Mouse (Mus musculus): ENCODE results near the gene Mettl1. TPM values are rescaled to one million over a fixed set of nuclear protein-coding genes. Genes with fewer than 3 reads are reported as not detected.

Gene Mettl1
- 36.5 and 37.4 TPM in 2 replicates for polyA plus RNA-seq (2014; fragmentation: Nextera tagmentation; extraction: Ambion mirVana)

DNA sequence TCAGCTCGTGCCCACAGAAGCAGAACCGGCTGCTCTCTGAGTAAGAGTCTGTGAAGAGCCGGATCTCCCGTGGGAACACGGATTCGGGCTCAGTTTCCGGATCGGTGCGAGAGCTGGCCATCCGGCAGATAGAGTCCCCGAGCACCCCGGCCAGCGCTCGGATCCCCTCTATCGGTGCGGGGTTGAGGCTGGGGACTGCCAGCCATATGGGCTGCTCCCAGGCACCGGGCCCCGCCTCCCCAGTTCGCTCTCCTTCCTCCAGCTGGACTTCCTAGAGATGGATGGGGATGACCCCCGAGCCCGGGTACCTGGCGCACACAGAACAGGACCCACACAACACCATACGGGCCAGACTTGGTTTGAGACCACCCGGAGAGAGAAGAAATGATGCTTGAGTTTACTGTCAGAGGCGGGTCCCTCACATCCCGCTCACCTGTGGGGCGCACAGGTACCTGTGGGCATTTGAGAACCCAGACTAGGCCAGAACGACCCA is at the start of gene Mettl1, which contains the start of gene Eef1akmt3:
Mettl1 (plus strand) TSS at position 141 of the 493 bp plus-strand sequence.
Eef1akmt3 (minus strand) TSS at position 240 of the 493 bp plus-strand sequence.
- peak within 1 kb of the TSS; percentile 99 for H3K4me2 ChIP-seq
- WGBS = under 1% methylated on average over 28 of the region's 28 CpGs
- H3K36me3 ChIP-seq (ENCODE audit: control insufficient read depth, insufficient read depth, low read length) = no peaks in the 10 kb centered on the region
- ATAC-seq (ENCODE audit: low FRiP score) (peak; percentile 80), DNase-seq (ENCODE audit: low spot score, missing footprints) (no peak)
- no peak within 1 kb of the TSS for H3K27ac ChIP-seq (ENCODE audit: low read depth, low read length)
- H3K4me1 ChIP-seq (ENCODE audit: control insufficient read depth, insufficient read depth, low read length) = peaks cover 6% of the 10 kb centered on the region
- no peaks in the 10 kb centered on the region for H3K9me3 ChIP-seq (ENCODE audit: control insufficient read depth, low read length)
- H3K9ac ChIP-seq (ENCODE audit: low read length) = peak within 1 kb of the TSS; percentile 71
- H3K4me3 ChIP-seq (ENCODE audit: low read depth, low read length) = peak within 1 kb of the TSS; percentile 82
- no peaks in the 10 kb centered on the region for H3K27me3 ChIP-seq (ENCODE audit: control insufficient read depth, insufficient read depth, low read length)

DNA sequence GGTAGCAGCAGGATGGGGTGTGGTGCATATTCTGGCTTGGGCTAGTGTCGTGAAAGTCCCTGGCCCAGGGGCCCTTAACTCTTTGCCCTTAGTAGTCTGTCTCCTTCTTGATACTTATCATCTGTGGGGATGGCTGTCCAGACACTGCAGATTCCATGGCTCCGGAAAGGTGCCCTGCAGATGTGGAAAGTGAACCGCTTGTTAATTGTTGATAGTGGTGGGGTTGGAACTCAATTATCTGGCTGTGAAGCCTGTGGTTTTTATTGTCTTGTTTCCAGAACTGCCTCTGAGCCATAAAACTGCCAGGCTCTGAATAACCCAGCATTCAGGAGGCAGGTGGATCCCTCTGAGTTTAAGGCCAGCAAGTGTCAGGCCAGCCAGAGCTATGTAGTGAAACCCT is 49.5 kb upstream of the Mettl1 start:
- Histone ChIP-seq H3K4me3 (ENCODE audit: low read depth, low read length) (no peak overlapping the region), H3K4me2 (no peak overlapping the region), H3K36me3 (ENCODE audit: control insufficient read depth, insufficient read depth, low read length) (peaks cover 12% of the 10 kb centered on the region), H3K9me3 (ENCODE audit: control insufficient read depth, low read length) (no peaks in the 10 kb centered on the region), H3K9ac (ENCODE audit: low read length) (no peak overlapping the region), H3K27ac (ENCODE audit: low read depth, low read length) (no peak overlapping the region), H3K4me1 (ENCODE audit: control insufficient read depth, insufficient read depth, low read length) (peaks cover 15% of the 10 kb centered on the region), H3K27me3 (ENCODE audit: control insufficient read depth, insufficient read depth, low read length) (no peaks in the 10 kb centered on the region)
- ATAC-seq (ENCODE audit: low FRiP score) = no peak
- 81% methylated on average over 3 of the region's 3 CpGs for WGBS
- DNase-seq (ENCODE audit: low spot score, missing footprints) = no peak

- no peak overlapping the region for H3K4me2 ChIP-seq
- ATAC-seq (ENCODE audit: low FRiP score) = no peak
- WGBS = 96% methylated on average over 3 of the region's 3 CpGs
Measured at GRCm38 (mm10) chr10:126993621-126994020, 47.6 kb upstream of the Mettl1 start.

GRCm38 (mm10) chr10:126997340-126998113 is 43.7 kb upstream of the Mettl1 start:
- DNase-seq (ENCODE audit: low spot score, missing footprints) (no peak), ATAC-seq (ENCODE audit: low FRiP score) (no peak)
- 82% methylated on average over 13 of the region's 13 CpGs for WGBS
- Histone ChIP-seq H3K36me3 (ENCODE audit: control insufficient read depth, insufficient read depth, low read length) (peaks cover 19% of the 10 kb centered on the region), H3K27ac (ENCODE audit: low read depth, low read length) (no peak overlapping the region), H3K9ac (ENCODE audit: low read length) (no peak overlapping the region), H3K4me3 (ENCODE audit: low read depth, low read length) (no peak overlapping the region), H3K4me1 (ENCODE audit: control insufficient read depth, insufficient read depth, low read length) (no peaks in the 10 kb centered on the region), H3K4me2 (no peak overlapping the region), H3K27me3 (ENCODE audit: control insufficient read depth, insufficient read depth, low read length) (no peaks in the 10 kb centered on the region), H3K9me3 (ENCODE audit: control insufficient read depth, low read length) (no peaks in the 10 kb centered on the region)

More at GRCm38 (mm10) chr10:126993621-126994020, 47.6 kb upstream of the Mettl1 start:
- H3K9ac ChIP-seq (ENCODE audit: low read length) = no peak overlapping the region
- H3K27me3 ChIP-seq (ENCODE audit: control insufficient read depth, insufficient read depth, low read length) = no peaks in the 10 kb centered on the region
- no peak overlapping the region for H3K27ac ChIP-seq (ENCODE audit: low read depth, low read length)
- no peaks in the 10 kb centered on the region for H3K9me3 ChIP-seq (ENCODE audit: control insufficient read depth, low read length)
- no peak for DNase-seq (ENCODE audit: low spot score, missing footprints)
- H3K4me1 ChIP-seq (ENCODE audit: control insufficient read depth, insufficient read depth, low read length) = peaks cover 2% of the 10 kb centered on the region; the same call in 1 of the 2 replicates
- peaks cover 14% of the 10 kb centered on the region for H3K36me3 ChIP-seq (ENCODE audit: control insufficient read depth, insufficient read depth, low read length)
- no peak overlapping the region for H3K4me3 ChIP-seq (ENCODE audit: low read depth, low read length)

DNA sequence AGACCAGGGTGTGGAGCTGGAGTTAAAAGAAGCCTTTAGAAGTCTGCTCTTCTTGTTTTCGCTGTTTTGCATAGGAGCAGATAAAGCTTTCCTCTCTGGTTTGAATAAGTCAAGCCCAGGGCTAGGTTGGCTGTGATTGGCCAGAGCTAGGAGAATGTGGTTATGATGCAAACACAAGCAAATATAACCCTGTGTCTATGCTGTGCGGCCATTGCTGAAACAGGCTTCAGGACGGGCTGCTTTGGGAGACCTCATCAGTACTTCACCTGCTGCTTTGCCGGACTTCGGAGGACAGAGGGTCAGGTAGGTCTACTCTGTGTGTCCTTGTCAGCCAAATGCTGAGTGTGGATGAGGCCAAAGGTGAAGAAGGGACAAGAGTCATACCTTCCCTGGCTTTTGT is 40.7 kb upstream of the Mettl1 start, which contains the start of gene Avil:
Avil (plus strand) TSS at position 181 of the 400 bp plus-strand sequence.
- Histone ChIP-seq H3K9ac (ENCODE audit: low read length) (no peak within 1 kb of the TSS), H3K27ac (ENCODE audit: low read depth, low read length) (no peak within 1 kb of the TSS), H3K4me3 (ENCODE audit: low read depth, low read length) (no peak within 1 kb of the TSS), H3K9me3 (ENCODE audit: control insufficient read depth, low read length) (no peaks in the 10 kb centered on the region), H3K4me1 (ENCODE audit: control insufficient read depth, insufficient read depth, low read length) (no peaks in the 10 kb centered on the region), H3K36me3 (ENCODE audit: control insufficient read depth, insufficient read depth, low read length) (peaks cover 8% of the 10 kb centered on the region), H3K4me2 (no peak within 1 kb of the TSS), H3K27me3 (ENCODE audit: control insufficient read depth, insufficient read depth, low read length) (no peaks in the 10 kb centered on the region)
- ATAC-seq (ENCODE audit: low FRiP score) = no peak
- no peak for DNase-seq (ENCODE audit: low spot score, missing footprints)
- 91% methylated on average over 5 of the region's 5 CpGs for WGBS

DNA sequence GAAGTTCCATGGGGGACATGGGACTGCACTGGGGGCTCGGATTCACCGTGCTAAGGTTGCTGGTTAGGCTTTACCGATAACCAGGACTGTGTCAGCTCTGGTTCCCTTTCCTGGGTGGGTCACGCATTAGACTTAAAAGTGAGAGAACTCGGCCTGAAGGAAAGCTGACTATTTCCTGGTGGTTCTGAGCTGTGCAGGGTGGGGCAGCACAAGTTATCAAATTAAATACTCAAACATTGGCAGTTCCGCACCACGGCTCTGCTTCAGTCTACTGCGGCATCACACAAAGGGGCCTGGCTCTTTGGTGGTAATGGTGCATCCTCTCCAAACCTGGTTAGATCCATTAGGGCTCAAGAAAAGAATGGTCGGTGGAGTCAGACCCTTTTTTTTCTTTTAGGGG is 39.9 kb upstream of the Mettl1 start:
- H3K4me2 ChIP-seq = no peak overlapping the region
- no peak overlapping the region for H3K27ac ChIP-seq (ENCODE audit: low read depth, low read length)
- no peaks in the 10 kb centered on the region for H3K27me3 ChIP-seq (ENCODE audit: control insufficient read depth, insufficient read depth, low read length)
- 91% methylated on average over 9 of the region's 9 CpGs for WGBS
- H3K4me1 ChIP-seq (ENCODE audit: control insufficient read depth, insufficient read depth, low read length) = no peaks in the 10 kb centered on the region
- DNase-seq (ENCODE audit: low spot score, missing footprints) (no peak), ATAC-seq (ENCODE audit: low FRiP score) (no peak)
- no peak overlapping the region for H3K9ac ChIP-seq (ENCODE audit: low read length)
- peaks cover 8% of the 10 kb centered on the region for H3K36me3 ChIP-seq (ENCODE audit: control insufficient read depth, insufficient read depth, low read length)
- no peaks in the 10 kb centered on the region for H3K9me3 ChIP-seq (ENCODE audit: control insufficient read depth, low read length)
- no peak overlapping the region for H3K4me3 ChIP-seq (ENCODE audit: low read depth, low read length)

DNA sequence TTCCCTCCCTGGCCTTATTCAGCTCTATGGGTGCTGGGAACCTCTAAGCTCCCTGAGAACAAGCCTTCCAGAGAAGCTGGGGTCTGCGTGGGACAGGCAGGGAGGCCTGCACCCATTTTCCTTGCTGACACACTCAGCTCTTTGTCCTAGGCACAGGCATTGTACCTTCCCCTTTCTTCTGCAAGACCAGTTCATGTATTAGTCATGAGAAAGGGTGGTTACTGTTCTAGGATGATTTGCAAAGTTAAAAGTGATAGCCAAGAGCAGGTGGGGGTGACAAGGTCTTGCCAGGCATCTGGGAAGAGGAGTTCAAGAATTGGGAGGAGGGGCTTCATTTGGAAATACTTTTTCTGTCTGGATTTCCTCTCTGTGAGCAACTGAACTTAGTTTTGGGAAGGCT is 39.2 kb upstream of the Mettl1 start:
- no peak for ATAC-seq (ENCODE audit: low FRiP score)
- Histone ChIP-seq H3K9ac (ENCODE audit: low read length) (no peak overlapping the region), H3K4me2 (no peak overlapping the region), H3K9me3 (ENCODE audit: control insufficient read depth, low read length) (no peaks in the 10 kb centered on the region), H3K27me3 (ENCODE audit: control insufficient read depth, insufficient read depth, low read length) (no peaks in the 10 kb centered on the region), H3K27ac (ENCODE audit: low read depth, low read length) (no peak overlapping the region), H3K4me3 (ENCODE audit: low read depth, low read length) (no peak overlapping the region), H3K36me3 (ENCODE audit: control insufficient read depth, insufficient read depth, low read length) (peaks cover 8% of the 10 kb centered on the region), H3K4me1 (ENCODE audit: control insufficient read depth, insufficient read depth, low read length) (no peaks in the 10 kb centered on the region)
- WGBS = 86% methylated on average over 1 of the region's 1 CpGs
- no peak for DNase-seq (ENCODE audit: low spot score, missing footprints)

- H3K4me3 ChIP-seq (ENCODE audit: low read depth, low read length) = no peak overlapping the region
- H3K4me1 ChIP-seq (ENCODE audit: control insufficient read depth, insufficient read depth, low read length) = no peaks in the 10 kb centered on the region
Measured at GRCm38 (mm10) chr10:127002765-127003164, 38.4 kb upstream of the Mettl1 start.

GRCm38 (mm10) chr10:127003334-127003733 is 37.9 kb upstream of the Mettl1 start:
- DNase-seq (ENCODE audit: low spot score, missing footprints) (no peak), ATAC-seq (ENCODE audit: low FRiP score) (no peak)
- no peak overlapping the region for H3K27ac ChIP-seq (ENCODE audit: low read depth, low read length)
- no peak overlapping the region for H3K4me3 ChIP-seq (ENCODE audit: low read depth, low read length)
- H3K9ac ChIP-seq (ENCODE audit: low read length) = no peak overlapping the region
- no peaks in the 10 kb centered on the region for H3K27me3 ChIP-seq (ENCODE audit: control insufficient read depth, insufficient read depth, low read length)
- no peaks in the 10 kb centered on the region for H3K9me3 ChIP-seq (ENCODE audit: control insufficient read depth, low read length)
- H3K4me2 ChIP-seq = no peak overlapping the region
- no peaks in the 10 kb centered on the region for H3K4me1 ChIP-seq (ENCODE audit: control insufficient read depth, insufficient read depth, low read length)
- H3K36me3 ChIP-seq (ENCODE audit: control insufficient read depth, insufficient read depth, low read length) = peaks cover 5% of the 10 kb centered on the region; the same call in 1 of the 2 replicates
- 87% methylated on average over 8 of the region's 8 CpGs for WGBS

More at GRCm38 (mm10) chr10:127002765-127003164, 38.4 kb upstream of the Mettl1 start:
- Histone ChIP-seq H3K9ac (ENCODE audit: low read length) (no peak overlapping the region), H3K27ac (ENCODE audit: low read depth, low read length) (no peak overlapping the region), H3K36me3 (ENCODE audit: control insufficient read depth, insufficient read depth, low read length) (peaks cover 5% of the 10 kb centered on the region; the same call in 1 of the 2 replicates), H3K9me3 (ENCODE audit: control insufficient read depth, low read length) (no peaks in the 10 kb centered on the region), H3K4me2 (no peak overlapping the region), H3K27me3 (ENCODE audit: control insufficient read depth, insufficient read depth, low read length) (no peaks in the 10 kb centered on the region)
- WGBS = 92% methylated on average over 5 of the region's 5 CpGs
- DNase-seq (ENCODE audit: low spot score, missing footprints) (no peak), ATAC-seq (ENCODE audit: low FRiP score) (no peak)
